Mouse (Mus musculus): Measurements from ENCODE around the gene P2ry14. TPM values are rescaled to one million over a fixed set of nuclear protein-coding genes. Genes with fewer than 3 reads are reported as not detected.
A peak's percentile ranks its signal among the peaks of the same experiment; 100 is the strongest.

P2ry14 gene
- total RNA-seq, 2 experiments from 2014 or later = 1.0 to 1.8 TPM

- Histone ChIP-seq H3K27ac (no peak overlapping the region), H3K4me3 (no peak overlapping the region)
- no peak for TF ChIP-seq CTCF (IDR thresholded peaks at IDR 0.05)
- DNase-seq = no peak
- intact Hi-C loops (cut with DNase I) = no loop called here
These were observed 14.4 kb downstream of the P2ry14 start for GRCm38 (mm10) chr3:59138946-59139468.

GRCm38 (mm10) chr3:59135911-59136653 is 17.3 kb downstream of the P2ry14 start:
- no peak overlapping the region for H3K27ac ChIP-seq
- no peak for DNase-seq
- TF ChIP-seq CTCF (IDR thresholded peaks at IDR 0.05) = no peak
- no peak overlapping the region for H3K4me3 ChIP-seq
- intact Hi-C loops (cut with DNase I) = no loop called here

GRCm38 (mm10) chr3:59133189-59133588 is 20.2 kb downstream of the P2ry14 start:
- DNase-seq = no peak
- Histone ChIP-seq H3K27ac (no peak overlapping the region), H3K4me3 (no peak overlapping the region)
- intact Hi-C loops (cut with DNase I) = no loop called here
- TF ChIP-seq CTCF (IDR thresholded peaks at IDR 0.05) = no peak

- intact Hi-C loops (cut with DNase I) = no loop called here
- no peak for DNase-seq
- Histone ChIP-seq H3K4me3 (no peak overlapping the region), H3K27ac (no peak overlapping the region)
- TF ChIP-seq CTCF (IDR thresholded peaks at IDR 0.05) = no peak
These were observed 21.5 kb downstream of the P2ry14 start for GRCm38 (mm10) chr3:59131966-59132365.

- Histone ChIP-seq H3K4me3 (no peak overlapping the region), H3K27ac (peak overlapping the region; percentile 67; the same call in 1 of the 2 replicates)
- no peak for TF ChIP-seq CTCF (IDR thresholded peaks at IDR 0.05)
- DNase-seq = no peak
- intact Hi-C loops (cut with DNase I) = no loop called here
These were observed 22.3 kb downstream of the P2ry14 start for GRCm38 (mm10) chr3:59131081-59131480.

- no peak for TF ChIP-seq CTCF (IDR thresholded peaks at IDR 0.05)
- Histone ChIP-seq H3K4me3 (peak overlapping the region; percentile 65), H3K27ac (peak overlapping the region; percentile 67)
- DNase-seq = peak; percentile 50
- intact Hi-C loops (cut with DNase I) = no loop called here
These were observed 23.0 kb downstream of the P2ry14 start for GRCm38 (mm10) chr3:59130431-59130830.

- no peak for DNase-seq
These were observed 23.9 kb downstream of the P2ry14 start for GRCm38 (mm10) chr3:59129547-59129946.

GRCm38 (mm10) chr3:59128681-59129080 is 24.7 kb downstream of the P2ry14 start:
- no peak overlapping the region for H3K27ac ChIP-seq
- TF ChIP-seq CTCF (IDR thresholded peaks at IDR 0.05) = no peak
- intact Hi-C loops (cut with DNase I) = no loop called here
- H3K4me3 ChIP-seq = no peak overlapping the region
- DNase-seq = no peak

More at GRCm38 (mm10) chr3:59129547-59129946, 23.9 kb downstream of the P2ry14 start:
- peak overlapping the region; percentile 67; the same call in 1 of the 2 replicates for H3K27ac ChIP-seq
- intact Hi-C loops (cut with DNase I) = no loop called here
- no peak for TF ChIP-seq CTCF (IDR thresholded peaks at IDR 0.05)
- peak overlapping the region; percentile 65 for H3K4me3 ChIP-seq

GRCm38 (mm10) chr3:59125783-59126555 is 27.4 kb downstream of the P2ry14 start:
- no peak for TF ChIP-seq CTCF (IDR thresholded peaks at IDR 0.05)
- no peak for DNase-seq
- intact Hi-C loops (cut with DNase I) = no loop called here
- Histone ChIP-seq H3K27ac (no peak overlapping the region), H3K4me3 (no peak overlapping the region)

GRCm38 (mm10) chr3:59125022-59125421 is 28.4 kb downstream of the P2ry14 start:
- no peak for TF ChIP-seq CTCF (IDR thresholded peaks at IDR 0.05)
- Histone ChIP-seq H3K4me3 (no peak overlapping the region), H3K27ac (no peak overlapping the region)
- intact Hi-C loops (cut with DNase I) = no loop called here
- DNase-seq = no peak

- no peak for DNase-seq
- Histone ChIP-seq H3K4me3 (no peak overlapping the region), H3K27ac (peak overlapping the region; percentile 57)
- intact Hi-C loops (cut with DNase I) = loop anchor here (1.0 kb wide), 1 partner anchor 86 kb away; no protein-coding TSS in a partner anchor
- no peak for TF ChIP-seq CTCF (IDR thresholded peaks at IDR 0.05)
These were observed 31.5 kb downstream of the P2ry14 start for GRCm38 (mm10) chr3:59121780-59122449.

GRCm38 (mm10) chr3:59121067-59121730 is 32.2 kb downstream of the P2ry14 start:
- intact Hi-C loops (cut with DNase I) = loop anchor here (1.0 kb wide), 1 partner anchor 87 kb away; no protein-coding TSS in a partner anchor
- no peak for DNase-seq
- no peak for TF ChIP-seq CTCF (IDR thresholded peaks at IDR 0.05)
- Histone ChIP-seq H3K4me3 (no peak overlapping the region), H3K27ac (peak overlapping the region; percentile 57; the same call in 1 of the 2 replicates)
